Mouse (Mus musculus): ENCODE results near the gene Plcb3. TPM values are rescaled to one million over a fixed set of nuclear protein-coding genes. Genes with fewer than 3 reads are reported as not detected.
A peak's percentile ranks its signal among the peaks of the same experiment; 100 is the strongest.

The Plcb3 gene
- polyA plus RNA-seq, 2 experiments from 2014 or later, result 3.2 to 3.4 TPM

GRCm38 (mm10) chr19:6990712-6991111 lies 14.4 kb upstream of the Plcb3 start:
- no peak for ATAC-seq

- ATAC-seq, result no peak
Observed at GRCm38 (mm10) chr19:6989251-6989650, 13.0 kb upstream of the Plcb3 start.

- no peak for ATAC-seq
Observed at GRCm38 (mm10) chr19:6987904-6988285, 11.6 kb upstream of the Plcb3 start.

GRCm38 (mm10) chr19:6987061-6987903 lies 11.0 kb upstream of the Plcb3 start, which contains the start of gene Vegfb:
Gene Vegfb, minus strand, starts transcription at chr19:6987651.
- peak; percentile 74 for ATAC-seq

GRCm38 (mm10) chr19:6985951-6986708 lies 9.9 kb upstream of the Plcb3 start:
- ATAC-seq, result no peak

- ATAC-seq, result no peak
Observed at GRCm38 (mm10) chr19:6985300-6985699, 9.0 kb upstream of the Plcb3 start.

- ATAC-seq, result no peak
Observed at GRCm38 (mm10) chr19:6983621-6984020, 7.4 kb upstream of the Plcb3 start.

GRCm38 (mm10) chr19:6981465-6981864 lies 5.2 kb upstream of the Plcb3 start:
- ATAC-seq, result no peak

GRCm38 (mm10) chr19:6980381-6981093 lies 4.3 kb upstream of the Plcb3 start, which contains the start of gene Fkbp2:
Gene Fkbp2, minus strand, starts transcription at chr19:6980501.
- ATAC-seq, result peak; percentile 66

GRCm38 (mm10) chr19:6979486-6980380 lies 3.5 kb upstream of the Plcb3 start:
- peak; percentile 80 for ATAC-seq

GRCm38 (mm10) chr19:6979001-6979479 lies 2.8 kb upstream of the Plcb3 start:
- ATAC-seq, result no peak

- no peak for ATAC-seq
Observed at GRCm38 (mm10) chr19:6978639-6978974, 2.3 kb upstream of the Plcb3 start.

- ATAC-seq, result no peak
Observed at GRCm38 (mm10) chr19:6977759-6978638, 1.7 kb upstream of the Plcb3 start.

GRCm38 (mm10) chr19:6974211-6975205 lies 1.8 kb downstream of the Plcb3 start, which contains the start of gene Ppp1r14b:
Gene Ppp1r14b, plus strand, starts transcription at chr19:6974968.
- peak; percentile 56 for ATAC-seq

GRCm38 (mm10) chr19:6973581-6974190 lies 2.6 kb downstream of the Plcb3 start:
- ATAC-seq, result no peak

GRCm38 (mm10) chr19:6972247-6972917 lies 3.9 kb downstream of the Plcb3 start:
- ATAC-seq, result no peak

- no peak for ATAC-seq
Observed at GRCm38 (mm10) chr19:6971644-6972043, 4.6 kb downstream of the Plcb3 start.

- no peak for ATAC-seq
Observed at GRCm38 (mm10) chr19:6970460-6971085, 5.7 kb downstream of the Plcb3 start.

All from CD4-positive, CD25-positive, alpha-beta regulatory T cell, adult 4 months (primary cell).